Mouse (Mus musculus): Measurements from ENCODE around the gene Slc12a8. TPM values are rescaled to one million over a fixed set of nuclear protein-coding genes. Genes with fewer than 3 reads are reported as not detected.
"Not testable (repeated sequence)": the region's sequence is repeated elsewhere in the genome, so short reads cannot be mapped to it uniquely, and the experiment has no call there.

Slc12a8 gene
- 7.1 and 7.7 TPM in 2 replicates for polyA plus RNA-seq (2012; rRNA removed)

- DNase-seq (ENCODE audit: low spot score), result peak; percentile 34
Observed at GRCm38 (mm10) chr16:33516807-33517565, at the start of gene Slc12a8. TSS of gene Slc12a8 (plus strand) at chr16:33517328.

GRCm38 (mm10) chr16:33467451-33467850, 49.7 kb upstream of the Slc12a8 start:
- DNase-seq (ENCODE audit: low spot score), result no peak

GRCm38 (mm10) chr16:33469973-33470372, 47.2 kb upstream of the Slc12a8 start:
- no peak for DNase-seq (ENCODE audit: low spot score)

- no peak for DNase-seq (ENCODE audit: low spot score)
Observed at GRCm38 (mm10) chr16:33474381-33474780, 42.7 kb upstream of the Slc12a8 start.

GRCm38 (mm10) chr16:33479926-33480325, 37.2 kb upstream of the Slc12a8 start:
- no peak for DNase-seq (ENCODE audit: low spot score)

GRCm38 (mm10) chr16:33481148-33481547, 36.0 kb upstream of the Slc12a8 start:
- no peak for DNase-seq (ENCODE audit: low spot score)

GRCm38 (mm10) chr16:33482309-33482708, 34.8 kb upstream of the Slc12a8 start:
- no peak for DNase-seq (ENCODE audit: low spot score)

- DNase-seq (ENCODE audit: low spot score), result no peak
Observed at GRCm38 (mm10) chr16:33487709-33488108, 29.4 kb upstream of the Slc12a8 start.

- no peak for DNase-seq (ENCODE audit: low spot score)
Observed at GRCm38 (mm10) chr16:33494374-33494773, 22.8 kb upstream of the Slc12a8 start.

- DNase-seq (ENCODE audit: low spot score), result no peak
Observed at GRCm38 (mm10) chr16:33508082-33508481, 9.0 kb upstream of the Slc12a8 start.

- DNase-seq (ENCODE audit: low spot score), result not testable (repeated sequence)
Observed at GRCm38 (mm10) chr16:33509231-33509630, 7.9 kb upstream of the Slc12a8 start.

- DNase-seq (ENCODE audit: low spot score), result not testable (repeated sequence)
Observed at GRCm38 (mm10) chr16:33510856-33511255, 6.3 kb upstream of the Slc12a8 start.

GRCm38 (mm10) chr16:33512555-33512954, 4.6 kb upstream of the Slc12a8 start:
- DNase-seq (ENCODE audit: low spot score), result no peak

GRCm38 (mm10) chr16:33517627-33518026, 499 bp downstream of the Slc12a8 start:
- no peak for DNase-seq (ENCODE audit: low spot score)

GRCm38 (mm10) chr16:33518236-33518635, 1.1 kb downstream of the Slc12a8 start:
- no peak for DNase-seq (ENCODE audit: low spot score)

- DNase-seq (ENCODE audit: low spot score), result no peak
Observed at GRCm38 (mm10) chr16:33519916-33520568, 2.9 kb downstream of the Slc12a8 start.

GRCm38 (mm10) chr16:33522516-33522915, 5.4 kb downstream of the Slc12a8 start:
- DNase-seq (ENCODE audit: low spot score), result no peak

GRCm38 (mm10) chr16:33523571-33523970, 6.4 kb downstream of the Slc12a8 start:
- DNase-seq (ENCODE audit: low spot score), result no peak

GRCm38 (mm10) chr16:33529502-33530454, 12.7 kb downstream of the Slc12a8 start:
- DNase-seq (ENCODE audit: low spot score), result no peak

- DNase-seq (ENCODE audit: low spot score), result no peak
Observed at GRCm38 (mm10) chr16:33531184-33531583, 14.1 kb downstream of the Slc12a8 start.

- no peak for DNase-seq (ENCODE audit: low spot score)
Observed at GRCm38 (mm10) chr16:33536456-33536855, 19.3 kb downstream of the Slc12a8 start.

Measured in urinary bladder, adult 2 months (tissue).